Mouse (Mus musculus): Measurements from ENCODE around the gene Ubac2.
"Not testable (repeated sequence)": the region's sequence is repeated elsewhere in the genome, so short reads cannot be mapped to it uniquely, and the experiment has no call there.

Gene Ubac2

GRCm38 (mm10) chr14:121878176-121878858 is at the start of gene Ubac2:
Gene Ubac2, plus strand, starts transcription at chr14:121878620.
- DNase-seq (ENCODE audit: low spot score in 2 of 2): peak; percentile 96 to 98

- DNase-seq (ENCODE audit: low spot score in 2 of 2): no peak
Observed at GRCm38 (mm10) chr14:121829816-121830442, 48.5 kb upstream of the Ubac2 start.

GRCm38 (mm10) chr14:121833001-121833520 is 45.4 kb upstream of the Ubac2 start:
- no peak for DNase-seq (ENCODE audit: low spot score in 2 of 2)

GRCm38 (mm10) chr14:121838161-121838560 is 40.3 kb upstream of the Ubac2 start:
- DNase-seq (ENCODE audit: low spot score in 2 of 2): no peak

- DNase-seq (ENCODE audit: low spot score in 2 of 2): no peak
Observed at GRCm38 (mm10) chr14:121840217-121840616, 38.2 kb upstream of the Ubac2 start.

- no peak for DNase-seq (ENCODE audit: low spot score in 2 of 2)
Observed at GRCm38 (mm10) chr14:121844486-121844885, 33.9 kb upstream of the Ubac2 start.

- no peak for DNase-seq (ENCODE audit: low spot score in 2 of 2)
Observed at GRCm38 (mm10) chr14:121851231-121851630, 27.2 kb upstream of the Ubac2 start.

GRCm38 (mm10) chr14:121852531-121852930 is 25.9 kb upstream of the Ubac2 start:
- DNase-seq (ENCODE audit: low spot score in 2 of 2): peak in 1 of 2 experiments; percentile 5

- peak in 1 of 2 experiments; percentile 79 for DNase-seq (ENCODE audit: low spot score in 2 of 2)
Observed at GRCm38 (mm10) chr14:121865162-121865561, 13.3 kb upstream of the Ubac2 start.

- no peak for DNase-seq (ENCODE audit: low spot score in 2 of 2)
Observed at GRCm38 (mm10) chr14:121866574-121866973, 11.8 kb upstream of the Ubac2 start.

- DNase-seq (ENCODE audit: low spot score in 2 of 2): peak in 1 of 2 experiments; percentile 41
Observed at GRCm38 (mm10) chr14:121869111-121869510, 9.3 kb upstream of the Ubac2 start.

GRCm38 (mm10) chr14:121872760-121873159 is 5.7 kb upstream of the Ubac2 start:
- no peak for DNase-seq (ENCODE audit: low spot score in 2 of 2)

GRCm38 (mm10) chr14:121873172-121873571 is 5.2 kb upstream of the Ubac2 start:
- DNase-seq (ENCODE audit: low spot score in 2 of 2): no peak

GRCm38 (mm10) chr14:121873646-121874045 is 4.8 kb upstream of the Ubac2 start:
- no peak for DNase-seq (ENCODE audit: low spot score in 2 of 2)

GRCm38 (mm10) chr14:121876190-121876589 is 2.2 kb upstream of the Ubac2 start:
- DNase-seq (ENCODE audit: low spot score in 2 of 2): not testable (repeated sequence)

GRCm38 (mm10) chr14:121876860-121877259 is 1.6 kb upstream of the Ubac2 start:
- DNase-seq (ENCODE audit: low spot score in 2 of 2): no peak

- no peak for DNase-seq (ENCODE audit: low spot score in 2 of 2)
Observed at GRCm38 (mm10) chr14:121877640-121878039, 780 bp upstream of the Ubac2 start.

GRCm38 (mm10) chr14:121878859-121879206 is 413 bp downstream of the Ubac2 start:
- no peak for DNase-seq (ENCODE audit: low spot score in 2 of 2)

GRCm38 (mm10) chr14:121879266-121879840 is 933 bp downstream of the Ubac2 start:
- DNase-seq (ENCODE audit: low spot score in 2 of 2): peak; percentile 15 to 18

GRCm38 (mm10) chr14:121881211-121881610 is 2.8 kb downstream of the Ubac2 start:
- DNase-seq (ENCODE audit: low spot score in 2 of 2): no peak

GRCm38 (mm10) chr14:121884150-121884797 is 5.9 kb downstream of the Ubac2 start:
- no peak for DNase-seq (ENCODE audit: low spot score in 2 of 2)

GRCm38 (mm10) chr14:121893747-121894146 is 15.3 kb downstream of the Ubac2 start:
- DNase-seq (ENCODE audit: low spot score in 2 of 2): no peak

Measured in left cerebral cortex, adult 9 months (tissue).